Mouse (Mus musculus): ENCODE measurements around the gene Plcz1.
A peak's percentile ranks its signal among the peaks of the same experiment; 100 is the strongest.

Plcz1 gene

DNA sequence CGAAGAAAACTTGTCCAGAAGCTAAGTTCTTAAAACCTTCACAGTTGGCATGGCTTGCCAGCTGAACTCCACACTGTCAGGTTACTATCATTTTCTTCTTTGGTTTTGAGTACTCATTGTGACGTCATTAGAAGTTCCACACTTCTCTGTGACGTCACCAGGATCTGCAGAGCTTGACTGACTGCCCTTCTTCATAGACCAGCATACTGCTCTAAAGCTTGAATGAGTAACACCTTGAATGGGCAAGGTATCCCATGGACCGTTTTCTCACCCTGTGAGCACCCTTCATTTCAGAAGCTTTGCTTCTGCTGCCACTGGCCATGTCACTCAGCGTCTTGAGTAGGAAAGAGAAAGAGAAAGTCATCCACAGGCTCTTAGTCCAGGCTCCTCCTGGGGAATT, at the start of gene Plcz1:
Gene Plcz1, minus strand, starts transcription at position 101 of the 400 bp plus-strand sequence.
- no peak for DNase-seq (ENCODE audit: low spot score)

DNA sequence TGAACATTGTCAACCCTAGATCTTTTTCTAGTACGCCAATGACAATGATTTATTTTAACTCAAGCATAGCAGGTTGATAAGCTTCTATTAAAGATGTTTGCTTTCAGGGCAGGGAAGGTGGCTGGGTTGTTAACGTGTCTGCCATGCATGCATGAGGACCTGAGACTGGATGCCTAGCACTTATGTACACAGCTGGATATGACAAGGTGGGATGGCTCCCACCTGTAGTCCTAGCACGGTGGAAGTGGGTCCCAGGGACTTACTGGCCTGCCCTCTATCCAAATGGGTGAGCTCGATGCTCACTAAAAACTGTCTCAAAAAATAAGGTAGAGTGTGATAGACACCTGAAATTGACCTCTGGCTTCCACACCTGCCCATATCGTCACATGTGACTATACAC, 48.6 kb upstream of the Plcz1 start:
- DNase-seq (ENCODE audit: low spot score): no peak

DNA sequence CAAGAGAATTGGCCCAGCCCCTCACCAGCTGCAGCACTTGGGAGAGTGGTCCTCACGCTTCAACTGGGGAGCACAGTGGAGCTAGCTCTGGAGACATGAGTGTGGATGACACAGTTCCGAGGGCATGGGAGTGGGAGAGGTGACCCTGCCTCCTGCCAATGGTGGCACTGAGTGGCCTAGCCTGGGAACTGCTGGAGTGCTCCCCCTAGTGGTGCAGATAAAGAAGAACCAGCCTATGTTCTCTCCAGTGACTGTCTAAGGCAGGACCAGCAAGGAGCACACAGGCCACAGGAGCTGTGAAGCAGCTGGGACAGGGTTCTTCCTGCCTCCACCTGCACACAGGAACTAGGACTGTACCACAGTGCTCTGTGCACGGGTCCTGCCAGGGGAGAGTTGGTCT, 40.5 kb upstream of the Plcz1 start:
- DNase-seq (ENCODE audit: low spot score): peak; percentile 19

DNA sequence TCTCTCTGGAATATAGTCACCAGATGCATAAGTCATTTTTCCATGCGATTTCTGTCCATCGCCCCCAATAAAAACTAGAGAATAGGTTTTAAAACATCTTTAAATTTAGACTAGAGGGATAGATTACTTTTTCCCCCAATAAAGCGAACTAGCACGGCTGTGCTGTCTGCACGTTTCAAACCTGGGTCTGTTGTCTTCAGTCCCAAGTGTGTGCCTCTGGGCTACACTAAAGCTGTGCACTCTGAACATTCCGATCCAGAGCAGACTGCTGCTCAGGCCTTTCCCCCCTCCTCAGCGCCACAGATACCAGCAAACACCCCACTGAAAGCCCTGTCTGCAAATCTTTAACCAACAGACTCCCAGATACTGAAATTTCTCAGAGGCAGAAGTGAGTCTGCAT, 39.7 kb upstream of the Plcz1 start:
- DNase-seq (ENCODE audit: low spot score): no peak

DNA sequence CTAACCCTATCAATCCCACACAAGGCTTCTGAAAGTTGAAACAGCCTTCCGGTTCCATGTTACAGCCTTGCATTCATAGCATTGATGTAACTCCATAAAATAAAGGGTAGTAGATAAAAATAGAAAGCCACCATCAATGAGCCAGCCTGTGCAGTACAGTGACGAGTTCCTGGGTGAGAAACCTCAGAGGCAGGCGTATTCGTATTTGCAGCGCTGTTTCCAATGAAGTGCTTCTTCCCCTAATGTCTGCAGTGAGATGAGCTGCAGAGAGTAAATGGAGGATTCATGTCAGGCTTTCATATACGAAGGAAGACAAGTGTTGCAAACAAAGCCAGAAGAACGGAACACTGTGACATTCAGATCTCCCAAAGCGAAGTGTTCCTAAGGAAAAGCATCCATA, 27.9 kb upstream of the Plcz1 start:
- no peak for DNase-seq (ENCODE audit: low spot score)

DNA sequence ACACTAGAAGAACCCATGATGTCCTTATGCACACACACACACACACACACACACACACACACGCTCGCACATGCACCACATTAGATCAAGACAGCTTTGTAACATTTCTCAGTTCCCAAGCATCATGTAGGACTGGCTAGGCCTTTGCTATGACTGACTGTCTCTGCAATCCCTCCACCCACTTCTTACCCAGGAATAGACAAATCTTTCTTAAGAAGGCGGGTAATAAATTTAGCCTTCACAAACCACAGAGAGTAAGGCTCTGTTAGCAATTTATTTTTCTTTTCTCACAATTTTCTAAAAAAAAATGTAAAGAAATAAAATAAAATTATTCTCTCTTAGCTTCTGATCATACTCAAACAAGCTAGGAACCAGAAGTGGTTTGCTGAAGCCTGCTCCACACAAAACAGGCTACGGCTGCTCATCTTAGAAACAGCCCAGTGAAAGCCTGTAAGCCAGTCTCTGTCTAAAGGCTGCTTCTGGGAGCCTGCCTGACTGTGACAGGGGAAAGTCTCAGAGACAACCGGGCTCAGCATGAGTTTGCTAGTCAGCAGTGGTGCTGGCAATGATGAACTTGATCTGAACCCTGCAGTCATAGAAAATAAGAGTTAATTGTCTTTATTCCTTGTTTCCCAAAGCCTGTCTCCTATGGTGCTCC, 13.1 kb upstream of the Plcz1 start:
- DNase-seq (ENCODE audit: low spot score): no peak

DNA sequence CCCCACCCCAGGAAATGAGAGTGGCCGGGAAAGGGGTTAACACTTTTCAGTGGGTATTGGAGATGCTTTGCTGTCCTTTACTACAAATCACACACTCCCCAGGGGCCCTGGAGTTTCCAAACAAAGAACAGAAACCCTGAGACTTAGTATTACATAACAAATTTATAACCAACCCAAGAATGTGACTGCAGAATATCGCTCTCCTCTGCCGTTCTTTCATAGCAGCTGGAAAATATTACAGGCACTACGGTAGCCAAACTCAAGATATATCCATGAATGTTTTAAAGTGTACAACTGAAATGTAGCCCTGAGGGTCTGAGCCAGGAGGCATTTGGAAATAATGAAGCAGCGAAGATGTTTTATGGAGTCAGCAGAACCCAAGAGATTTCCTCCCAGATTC, 10.2 kb upstream of the Plcz1 start:
- no peak for DNase-seq (ENCODE audit: low spot score)

DNA sequence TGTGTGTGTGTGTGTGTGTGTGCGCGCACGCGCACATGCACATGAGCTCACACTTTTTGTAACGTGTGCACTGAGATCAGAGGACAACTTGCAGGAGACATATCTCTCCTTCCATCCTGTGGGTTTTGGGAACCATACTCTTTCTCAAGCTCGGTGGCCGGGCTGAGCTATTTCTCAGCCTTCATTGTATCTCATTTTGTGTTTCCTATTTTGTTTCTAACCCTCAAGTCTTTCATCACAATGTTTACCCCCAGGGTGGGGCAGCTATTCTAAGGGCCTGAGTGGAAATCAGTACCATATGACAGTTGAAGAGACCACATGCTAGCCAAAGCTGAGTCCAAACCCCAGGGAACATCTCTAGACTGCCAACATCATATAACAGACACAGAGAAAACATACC, 305 bp downstream of the Plcz1 start, which contains the start of gene Capza3:
Gene Capza3, plus strand, starts transcription at position 301 of the 400 bp plus-strand sequence.
- no peak for DNase-seq (ENCODE audit: low spot score)

DNA sequence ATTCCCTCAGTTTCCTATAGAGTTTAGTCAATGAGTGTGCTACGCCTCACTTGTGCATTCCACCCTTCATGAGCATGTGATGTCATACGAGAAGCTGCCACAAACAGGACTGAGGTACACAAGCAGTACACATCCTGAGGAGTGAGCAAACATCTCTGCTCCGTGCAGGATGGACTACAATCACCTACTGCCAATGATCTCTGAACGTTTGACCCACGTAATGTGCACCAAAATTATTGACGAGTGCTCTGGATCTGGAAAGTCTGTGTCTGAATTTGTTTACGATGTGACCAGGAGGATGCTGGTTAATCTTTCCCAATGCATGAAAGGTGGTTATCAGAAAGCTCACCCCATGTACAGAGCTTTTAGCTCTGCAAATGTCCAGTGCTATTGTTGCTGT, 16.9 kb downstream of the Plcz1 start:
- no peak for DNase-seq (ENCODE audit: low spot score)

DNA sequence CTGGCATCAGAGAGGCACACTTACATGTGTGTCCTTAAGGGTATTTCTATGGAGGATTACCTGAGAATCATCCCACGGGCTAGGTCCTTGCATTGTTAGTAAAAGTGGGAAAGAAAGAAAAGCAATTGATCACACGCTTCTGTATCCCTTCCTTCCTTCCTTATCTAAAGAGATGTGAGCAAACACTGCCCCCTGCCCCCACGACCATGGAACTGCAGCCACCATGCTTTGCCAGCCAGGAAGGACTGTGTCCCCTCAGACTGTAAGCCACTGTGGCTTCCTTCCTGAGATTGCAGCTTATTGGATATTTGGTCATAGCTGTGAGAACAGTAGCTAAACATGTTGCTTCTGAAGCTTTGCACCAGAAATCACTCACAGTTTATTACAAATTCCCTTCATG, 36.1 kb downstream of the Plcz1 start:
- no peak for DNase-seq (ENCODE audit: low spot score)

DNA sequence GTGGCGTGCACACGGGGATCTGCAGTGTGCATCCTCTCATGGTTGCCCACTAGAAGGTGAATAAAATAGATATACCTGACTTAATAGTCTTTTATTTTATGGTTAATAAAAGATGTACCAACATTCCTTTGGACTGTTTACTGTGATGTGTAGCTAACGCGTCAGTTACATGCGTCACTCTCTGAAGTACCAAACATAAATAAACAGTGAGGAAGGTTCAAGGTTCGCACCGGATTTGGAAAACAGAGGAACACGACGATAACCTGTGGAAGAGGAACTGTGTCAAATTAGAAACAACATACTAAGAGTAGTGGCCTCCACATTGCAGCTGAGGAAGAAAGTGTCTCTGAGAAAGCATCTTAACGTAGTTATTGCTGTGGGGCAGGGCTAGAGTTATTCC, 51.7 kb downstream of the Plcz1 start:
- no peak for DNase-seq (ENCODE audit: low spot score)

DNA sequence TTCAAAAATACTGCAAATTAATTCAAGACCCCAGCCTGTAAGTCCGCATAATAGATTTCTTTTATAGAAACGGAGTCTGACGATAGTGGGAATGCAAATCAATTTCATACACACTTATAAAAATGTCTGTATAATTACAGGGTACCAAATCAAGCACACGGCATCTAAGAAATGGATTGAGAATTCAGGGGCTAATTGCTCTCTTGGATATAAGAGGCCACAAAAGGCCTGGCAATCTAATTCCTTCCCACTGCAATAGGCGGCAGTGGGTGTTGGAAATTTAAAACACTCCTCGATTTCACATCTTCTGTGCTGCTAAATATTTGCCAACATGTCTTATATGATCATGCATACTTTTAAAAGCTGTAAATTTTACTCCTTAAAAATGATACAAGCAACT, 52.2 kb downstream of the Plcz1 start:
- no peak for DNase-seq (ENCODE audit: low spot score)

DNA sequence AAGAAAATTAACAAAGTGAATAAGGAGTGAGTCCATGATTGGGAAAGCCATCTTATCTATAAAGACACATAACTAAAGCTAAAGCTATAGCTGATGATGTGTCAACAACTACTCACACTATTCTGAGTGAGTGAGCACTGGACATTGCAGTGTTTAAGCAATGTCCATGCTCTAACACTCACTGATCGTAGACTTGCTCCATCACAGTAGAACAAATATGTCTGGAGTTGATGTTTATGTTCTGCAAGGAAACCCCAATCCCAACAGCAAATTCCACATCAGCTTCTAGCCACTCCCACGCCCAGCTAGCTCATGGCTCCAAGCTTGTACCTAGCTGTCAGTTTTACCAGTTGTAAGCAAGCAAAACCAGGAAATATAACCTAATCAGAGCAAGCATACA, 54.7 kb downstream of the Plcz1 start:
- DNase-seq (ENCODE audit: low spot score): no peak

DNA sequence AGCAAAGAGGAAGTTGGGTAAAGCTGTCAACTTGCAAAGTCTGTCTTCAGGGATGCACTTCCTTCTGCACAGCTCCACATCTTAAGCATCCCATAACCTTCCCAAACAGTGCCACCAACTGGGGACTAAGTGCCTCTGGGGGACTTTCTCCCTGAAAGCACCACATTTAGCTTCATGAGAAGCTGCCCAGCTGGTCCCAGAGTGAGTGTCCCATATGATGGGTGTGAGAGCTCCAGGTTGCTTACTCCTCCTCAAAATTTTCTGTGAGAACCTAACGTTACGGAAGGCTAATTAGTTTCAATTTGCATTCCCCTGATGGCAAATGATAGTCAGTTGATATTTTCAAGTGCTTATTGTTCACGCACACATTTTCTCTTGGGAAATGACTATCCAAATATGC, 57.2 kb downstream of the Plcz1 start:
- no peak for DNase-seq (ENCODE audit: low spot score)

DNA sequence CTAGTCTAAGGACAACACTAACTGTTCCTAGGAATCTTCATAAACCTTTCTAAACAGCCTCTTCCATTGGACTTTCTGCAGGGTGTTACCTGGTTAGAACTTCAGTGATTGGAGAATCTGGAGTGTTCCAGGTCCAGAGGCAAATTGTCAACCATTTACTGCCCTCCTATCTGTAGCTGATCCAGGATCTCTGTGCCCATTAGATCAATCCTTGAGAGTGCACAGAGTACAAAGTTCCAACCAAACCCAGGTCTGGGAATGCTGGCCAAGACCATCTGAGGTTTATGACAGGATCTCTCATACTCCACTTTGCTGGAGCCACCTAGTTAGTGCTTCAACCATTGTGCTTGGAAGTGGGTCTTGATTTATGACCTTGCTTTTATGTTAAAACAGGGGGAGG, 60.2 kb downstream of the Plcz1 start:
- no peak for DNase-seq (ENCODE audit: low spot score)

DNA sequence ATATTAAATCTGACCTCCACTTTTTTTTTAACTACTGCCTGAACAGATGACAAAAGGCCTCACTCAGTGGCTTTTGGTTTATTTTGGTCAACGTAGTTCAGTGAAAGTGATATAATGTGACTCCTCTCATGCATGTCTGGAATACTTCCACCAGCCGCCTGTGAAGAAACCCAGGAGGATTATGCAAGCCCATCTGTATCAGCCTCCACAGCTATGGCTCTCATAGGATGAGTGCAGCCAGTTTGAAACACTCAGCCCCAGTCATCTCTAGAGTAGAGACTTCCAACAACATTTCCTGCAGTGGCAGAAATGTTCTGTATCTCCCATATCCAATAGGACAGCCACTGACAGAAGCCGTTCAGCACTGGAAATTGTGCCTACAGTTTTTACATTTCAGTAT, 63.1 kb downstream of the Plcz1 start:
- DNase-seq (ENCODE audit: low spot score): no peak

DNA sequence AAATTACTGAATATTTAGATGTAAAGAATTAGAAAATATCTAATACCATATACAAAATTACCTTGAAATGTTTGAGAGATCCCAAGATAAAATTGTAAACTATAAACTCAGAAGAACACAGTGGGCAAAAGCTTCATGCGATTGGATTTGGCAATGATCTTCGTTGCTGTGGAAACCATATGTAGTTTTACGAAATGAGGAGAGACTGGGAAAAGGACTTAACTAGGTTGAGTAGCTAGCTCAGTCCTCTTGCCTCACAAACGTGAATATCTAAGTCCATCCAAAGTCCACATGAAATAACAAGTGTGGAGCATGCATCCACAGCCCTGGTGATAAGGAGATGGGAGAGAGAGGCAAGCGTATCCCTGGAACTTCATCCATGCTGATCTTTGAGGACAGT, 66.6 kb downstream of the Plcz1 start:
- DNase-seq (ENCODE audit: low spot score): no peak

DNA sequence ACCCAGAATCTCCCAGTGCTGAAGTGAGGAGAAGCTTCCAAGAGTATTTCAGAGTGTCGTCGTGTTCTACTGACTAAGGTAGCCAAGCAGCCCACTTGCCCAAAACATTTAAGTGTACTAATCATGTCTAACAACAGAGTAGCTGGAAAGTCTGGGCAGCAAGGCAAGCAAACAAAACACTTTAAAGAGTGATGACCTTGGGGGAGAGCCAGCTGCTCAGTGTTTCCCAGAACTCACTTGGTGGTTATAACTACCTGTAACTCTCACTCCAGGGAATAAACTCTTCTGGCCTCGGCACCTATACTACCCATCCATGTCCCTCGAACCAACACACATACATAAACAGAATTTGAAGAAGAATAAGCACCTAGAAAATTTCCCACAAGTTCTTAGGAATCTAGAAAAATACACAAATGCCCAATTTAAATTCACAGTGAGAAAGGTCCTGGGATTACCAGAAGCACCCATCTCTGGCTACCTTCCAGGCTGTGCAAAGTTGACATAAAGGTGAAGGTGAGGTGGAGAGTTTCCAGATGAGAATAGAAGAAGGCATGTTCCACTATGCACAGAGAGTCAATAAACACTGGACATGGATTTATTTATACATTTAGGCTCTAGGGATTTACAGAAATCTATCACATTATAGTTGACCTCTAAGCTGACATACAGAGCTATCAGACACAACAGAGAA, 69.5 kb downstream of the Plcz1 start:
- DNase-seq (ENCODE audit: low spot score): no peak

DNA sequence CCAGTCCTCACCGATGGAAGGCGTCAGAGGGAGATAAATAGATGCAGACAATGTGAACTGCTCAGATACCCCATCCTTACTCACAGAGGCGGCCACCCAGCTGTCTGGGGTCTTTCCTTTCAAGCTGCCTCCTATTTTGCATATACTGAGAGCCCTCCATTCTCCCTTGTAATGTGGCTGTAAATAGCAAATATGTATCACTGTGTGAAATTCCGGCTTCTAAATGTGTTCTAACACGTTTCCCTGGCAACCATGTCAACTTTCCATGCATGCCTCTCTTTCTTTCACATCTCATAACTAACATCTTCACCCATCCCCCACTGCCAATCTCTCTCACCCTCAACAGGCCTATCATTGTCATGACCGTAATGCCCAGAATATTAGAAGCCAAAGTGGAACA, 74.6 kb downstream of the Plcz1 start:
- DNase-seq (ENCODE audit: low spot score): peak; percentile 12

DNA sequence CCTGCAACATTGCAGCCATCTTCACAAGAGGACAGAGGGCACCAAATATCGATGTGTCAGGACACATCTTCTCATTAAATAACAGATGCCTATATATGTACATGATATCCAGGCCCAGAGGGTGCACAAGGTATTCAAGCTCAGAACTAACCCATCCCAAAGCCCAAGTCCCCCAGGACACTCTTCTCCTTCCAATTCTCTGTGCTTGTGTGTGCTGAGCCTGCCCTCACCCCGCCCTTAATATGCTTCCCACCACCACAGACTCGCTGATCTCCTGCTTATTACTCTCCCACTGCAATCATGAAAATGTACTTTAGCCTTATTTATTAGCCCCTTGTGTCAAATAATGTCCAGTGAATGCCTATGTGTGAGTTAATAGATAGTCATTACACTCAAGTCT, 76.4 kb downstream of the Plcz1 start:
- DNase-seq (ENCODE audit: low spot score): no peak

DNA sequence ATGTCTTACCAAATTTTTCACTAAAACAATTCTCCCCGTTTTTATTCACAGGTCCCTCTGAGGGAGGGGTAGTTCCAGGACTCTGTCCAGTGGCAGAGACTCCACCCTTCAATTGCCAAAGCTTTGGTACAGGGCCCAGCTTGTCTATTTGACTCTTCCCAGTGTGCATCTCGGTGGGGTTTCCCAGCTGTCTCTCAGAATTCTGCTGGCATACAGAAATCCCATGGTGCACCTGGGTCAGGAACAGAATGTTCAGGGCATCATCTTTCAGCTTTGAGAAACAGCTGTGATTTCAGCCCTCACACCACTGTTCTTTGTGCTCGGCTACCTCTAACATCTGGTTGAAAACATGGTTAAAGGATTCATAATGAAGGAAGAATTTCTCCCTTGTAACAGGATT, 77.5 kb downstream of the Plcz1 start:
- no peak for DNase-seq (ENCODE audit: low spot score)

DNA sequence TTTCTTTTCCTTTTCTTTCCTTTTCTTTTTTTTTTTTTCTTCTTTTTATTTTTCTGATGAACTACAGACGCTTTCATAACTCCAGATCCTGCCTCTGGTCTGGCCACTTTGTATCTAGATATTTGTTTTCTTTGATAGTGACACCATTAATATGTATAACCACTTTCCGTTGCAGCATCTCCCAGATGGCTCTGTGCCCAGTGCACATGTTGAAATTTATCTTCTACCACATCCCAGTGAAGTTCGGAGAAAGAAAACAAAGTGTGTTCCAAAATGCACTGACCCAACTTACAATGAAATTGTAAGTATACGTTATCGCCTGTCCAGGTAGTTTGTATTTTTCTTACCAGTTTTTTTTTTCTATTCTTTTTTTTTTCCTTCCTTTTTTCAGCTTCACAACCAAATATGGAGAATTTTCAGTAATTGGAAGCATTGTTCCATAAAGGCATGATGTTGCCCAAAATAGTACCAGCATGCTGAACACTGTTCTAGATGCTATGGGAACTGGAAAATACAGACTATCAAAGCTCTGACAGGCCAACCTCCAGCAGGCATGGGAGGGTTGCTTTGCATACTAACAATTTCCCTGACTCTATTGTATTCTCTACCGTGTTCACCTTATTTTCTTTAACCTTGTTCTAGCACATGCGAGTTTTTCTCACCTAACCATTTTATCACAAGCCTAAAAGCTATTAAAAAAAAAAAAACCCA, 83.6 kb downstream of the Plcz1 start:
- DNase-seq (ENCODE audit: low spot score): no peak

DNA sequence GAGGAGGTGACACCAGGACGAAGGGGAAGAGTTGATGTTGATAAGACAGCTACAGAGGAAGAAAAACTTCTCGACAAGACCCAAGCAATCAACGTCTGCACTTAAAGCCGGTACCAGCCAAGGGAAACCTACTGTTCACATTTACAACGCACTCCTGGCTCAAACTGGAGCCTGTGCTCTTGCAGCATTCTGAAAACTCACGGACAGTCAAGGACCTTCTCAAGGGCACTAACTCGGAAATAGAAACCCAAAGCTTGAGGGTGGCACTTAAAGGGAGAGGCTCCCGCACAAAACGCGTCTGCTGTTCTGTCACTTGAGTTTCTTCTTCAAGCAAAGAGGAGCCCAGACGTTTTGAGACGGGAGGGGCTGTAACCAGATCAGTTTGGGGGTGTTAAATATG, 87.7 kb downstream of the Plcz1 start:
- DNase-seq (ENCODE audit: low spot score): no peak
